Mouse (Mus musculus) liver, postnatal 0 days (tissue): Measurements from ENCODE around the gene Aftph. TPM values are rescaled to one million over a fixed set of nuclear protein-coding genes. Genes with fewer than 3 reads are reported as not detected.

Experiments used
- ATAC-seq: fragments of 200-750 bp; cut with Nextera tagmentation; 2 replicates; pipeline ENCODE4 v1.8.0; 2017; ENCODE audit warnings: mild to moderate bottlenecking, moderate library complexity
- DNase-seq: peaks from one replicate; pipeline ENCODE4 v3.0.0-alpha.2; 2016
- H3K27ac ChIP-seq: fragments of 300-500 bp; sonication (generic); 2 replicates; pipeline ENCODE4 v1.5.1; 2014; ENCODE audit warnings: antibody characterized with exemption, moderate library complexity, mild to moderate bottlenecking, low read depth
- H3K27me3 ChIP-seq: fragments of 300-500 bp; sonication (generic); 2 replicates; pipeline ENCODE4 v1.6.1; 2014; ENCODE audit warnings: low read length, control low read depth, mixed read lengths; ENCODE audit not compliant: insufficient read depth
- H3K36me3 ChIP-seq: fragments of 300-500 bp; sonication (generic); replicated peaks from 2 replicates; pipeline ENCODE4 v1.6.1; 2014; ENCODE audit warnings: mild to moderate bottlenecking, control low read depth, low read length, moderate library complexity, mixed read lengths; ENCODE audit not compliant: insufficient read depth
- H3K4me1 ChIP-seq: fragments of 300-500 bp; sonication (generic); 2 replicates; pipeline ENCODE4 v1.6.1; 2014; ENCODE audit warnings: antibody characterized with exemption, mild to moderate bottlenecking, control low read depth; ENCODE audit not compliant: insufficient read depth
- H3K4me2 ChIP-seq: fragments of 300-500 bp; sonication (generic); 2 replicates; pipeline ENCODE4 v1.6.1; 2014; ENCODE audit warnings: low read depth, mild to moderate bottlenecking, low read length, moderate library complexity, mixed read lengths
- H3K4me3 ChIP-seq: fragments of 300-500 bp; sonication (generic); 2 replicates; pipeline ENCODE4 v1.5.1; 2014; ENCODE audit warnings: low read depth, low read length
- H3K9ac ChIP-seq: fragments of 300-500 bp; sonication (generic); replicated peaks from 2 replicates; pipeline ENCODE4 v1.6.1; 2014; ENCODE audit warnings: mild to moderate bottlenecking, moderate library complexity
- H3K9me3 ChIP-seq: fragments of 300-500 bp; sonication (generic); 2 replicates; pipeline ENCODE4 v1.6.1; 2016; ENCODE audit warnings: mild to moderate bottlenecking, control low read depth, low read length, mixed read lengths
- CTCF ChIP-seq: sonication (generic); IDR thresholded peaks from 2 replicates; pipeline ENCODE4 v1.5.1; 2016; ENCODE audit warnings: antibody characterized with exemption, low read depth
- EP300 ChIP-seq: IDR thresholded peaks from 2 replicates; pipeline ENCODE4 v1.6.1; 2016; ENCODE audit warnings: antibody characterized with exemption, low read depth, mild to moderate bottlenecking
- WGBS: fragments of 180-500 bp; shearing (Covaris S2); extraction: QIAGEN DNeasy Blood & Tissue Kit; methylation state at CpG from one replicate; pipeline ENCODE4 v1.1.7; 2014; ENCODE audit not compliant: insufficient replicate concordance; 5-methylcytosine and 5-hydroxymethylcytosine counted together
- polyA plus RNA-seq: library from polyadenylated mRNA; unstranded; fragments of >200 nt; fragmentation: Nextera tagmentation; extraction: Ambion mirVana; gene quantifications from 2 replicates; pipeline ENCODE4 v1.2.1, GENCODE M21; 2015

The Aftph gene
- polyA plus RNA-seq, 1 experiment from 2014 or later: 10.7 TPM

GRCm38 (mm10) chr11:20661652-20662051 lies 79.7 kb downstream of the Aftph start:
- Histone ChIP-seq H3K27ac (no peak overlapping the region), H3K27me3 (no peaks in the 10 kb centered on the region), H3K9ac (no peak overlapping the region), H3K4me3 (no peak overlapping the region), H3K4me1 (no peaks in the 10 kb centered on the region), H3K36me3 (no peaks in the 10 kb centered on the region), H3K4me2 (no peak overlapping the region), H3K9me3 (no peaks in the 10 kb centered on the region)
- 35% methylated on average over 4 of the region's 4 CpGs for WGBS
- TF ChIP-seq EP300: no peak
- TF ChIP-seq CTCF: peak; percentile 87
- ATAC-seq (no peak), DNase-seq (peak; percentile 53)

GRCm38 (mm10) chr11:20660111-20661097 lies 81.0 kb downstream of the Aftph start:
- ATAC-seq (peak; percentile 27; the same call in 1 of the 2 replicates), DNase-seq (no peak)
- Histone ChIP-seq H3K9me3 (no peaks in the 10 kb centered on the region), H3K9ac (no peak overlapping the region), H3K4me1 (peaks cover 5% of the 10 kb centered on the region; the same call in 1 of the 2 replicates), H3K4me3 (no peak overlapping the region), H3K27ac (no peak overlapping the region), H3K36me3 (no peaks in the 10 kb centered on the region), H3K27me3 (no peaks in the 10 kb centered on the region), H3K4me2 (no peak overlapping the region)
- 67% methylated on average over 14 of the region's 14 CpGs for WGBS
- TF ChIP-seq EP300: no peak
- TF ChIP-seq CTCF: no peak

- 84% methylated on average over 3 of the region's 3 CpGs for WGBS
- Histone ChIP-seq H3K4me1 (peaks cover 5% of the 10 kb centered on the region; the same call in 1 of the 2 replicates), H3K4me2 (no peak overlapping the region), H3K9ac (no peak overlapping the region), H3K27me3 (no peaks in the 10 kb centered on the region), H3K9me3 (no peaks in the 10 kb centered on the region), H3K27ac (no peak overlapping the region), H3K36me3 (no peaks in the 10 kb centered on the region), H3K4me3 (no peak overlapping the region)
- no peak for ATAC-seq
- no peak for TF ChIP-seq CTCF
- no peak for TF ChIP-seq EP300
- DNase-seq: no peak
These were observed 82.3 kb downstream of the Aftph start for GRCm38 (mm10) chr11:20659094-20659493.

- Histone ChIP-seq H3K4me3 (no peak overlapping the region), H3K27me3 (no peaks in the 10 kb centered on the region), H3K36me3 (0 out of 2 replicates have a peak, but pooled peaks cover 5% of the 10 kb centered on the region), H3K9me3 (no peaks in the 10 kb centered on the region), H3K27ac (no peak overlapping the region), H3K4me2 (peak overlapping the region; percentile 54), H3K4me1 (peaks cover 5% of the 10 kb centered on the region; the same call in 1 of the 2 replicates), H3K9ac (0 out of 2 replicates have a peak overlapping the region, but pooled peaks have one; percentile 11)
- no peak for ATAC-seq
- DNase-seq: no peak
- TF ChIP-seq EP300 (no peak), CTCF (no peak)
- 33% methylated on average over 10 of the region's 10 CpGs for WGBS
These were observed 84.7 kb downstream of the Aftph start for GRCm38 (mm10) chr11:20656711-20657057.

- TF ChIP-seq CTCF (no peak), EP300 (no peak)
- H3K4me1 ChIP-seq: peaks cover 5% of the 10 kb centered on the region; the same call in 1 of the 2 replicates
- no peak overlapping the region for H3K4me3 ChIP-seq
- H3K36me3 ChIP-seq: peaks cover 6% of the 10 kb centered on the region
- WGBS: 19% methylated on average over 18 of the region's 18 CpGs
- no peak for DNase-seq
- no peaks in the 10 kb centered on the region for H3K9me3 ChIP-seq
- 0 out of 2 replicates have a peak overlapping the region, but pooled peaks have one; percentile 11 for H3K9ac ChIP-seq
- H3K4me2 ChIP-seq: peak overlapping the region; percentile 54
- ATAC-seq: peak; percentile 31; the same call in 1 of the 2 replicates
- H3K27ac ChIP-seq: no peak overlapping the region
- H3K27me3 ChIP-seq: no peaks in the 10 kb centered on the region
These were observed 85.3 kb downstream of the Aftph start for GRCm38 (mm10) chr11:20655795-20656710.
